Mouse (Mus musculus) myocyte (in vitro differentiated cells): ENCODE measurements at regions not wholly inside any gene's neighbourhood (a gene's known extent, or its start where the extent isn't known, plus 50 kb on each side); places are given as distances from the start of the nearest gene placed in this dataset.

ENCODE experiments used
- H3K27me3 ChIP-seq: one replicate; pipeline ENCODE4 v1.6.1; 2011; ENCODE audit not compliant: control insufficient read depth, insufficient read depth, insufficient read length
- H3K36me3 ChIP-seq: one replicate; pipeline ENCODE4 v1.6.1; 2011; ENCODE audit not compliant: control insufficient read depth, insufficient read depth
- H3K4me2 ChIP-seq: one replicate; pipeline ENCODE4 v1.6.1; 2011; ENCODE audit warnings: low read depth, control low read depth
- H3K4me3 ChIP-seq: one replicate; pipeline ENCODE4 v1.5.1; 2011; ENCODE audit warnings: mild to moderate bottlenecking, control low read depth, moderate library complexity
- H3K79me2 ChIP-seq: one replicate; pipeline ENCODE4 v1.6.1; 2011; ENCODE audit not compliant: control insufficient read depth, insufficient read depth
- H3ac ChIP-seq: one replicate; pipeline ENCODE4 v1.6.1; 2011; ENCODE audit not compliant: control insufficient read depth, insufficient read length
- CEBPB ChIP-seq: IDR thresholded peaks from 2 replicates; pipeline ENCODE4 v1.6.1; 2011; ENCODE audit warnings: mild to moderate bottlenecking, moderate library complexity; ENCODE audit not compliant: poor library complexity, insufficient read depth, severe bottlenecking
- E2F4 ChIP-seq: IDR thresholded peaks from one replicate; pipeline ENCODE4 v1.6.1; 2011; ENCODE audit warnings: mild to moderate bottlenecking, control low read depth, moderate library complexity; ENCODE audit not compliant: insufficient read depth
- MAX ChIP-seq: IDR thresholded peaks from one replicate; pipeline ENCODE4 v1.6.1; 2011; ENCODE audit warnings: low read depth, mild to moderate bottlenecking, control low read depth
- MYOD1 ChIP-seq, 3 experiments: IDR thresholded peaks; one replicate each; pipeline ENCODE4 v1.6.1; 2011; ENCODE audit warnings: control low read depth in 2 of 3, low read depth in 2 of 3, mild to moderate bottlenecking in 2 of 3, moderate library complexity in 1 of 3; ENCODE audit not compliant: insufficient read length in 2 of 3, control insufficient read depth in 1 of 3
- MYOG ChIP-seq, 3 experiments: IDR thresholded peaks; one replicate each; pipeline ENCODE4 v1.6.1; 2011; ENCODE audit warnings: control low read depth in 2 of 3, low read depth in 2 of 3, mild to moderate bottlenecking in 2 of 3; ENCODE audit not compliant: insufficient read length in 2 of 3, control insufficient read depth in 1 of 3, insufficient read depth in 1 of 3
- POLR2A ChIP-seq: IDR thresholded peaks from one replicate; pipeline ENCODE4 v1.6.1; 2011; ENCODE audit warnings: low read depth, mild to moderate bottlenecking, control low read depth, moderate library complexity; ENCODE audit not compliant: insufficient read length
- POLR2AphosphoS2 ChIP-seq: IDR thresholded peaks from one replicate; pipeline ENCODE4 v1.6.1; 2011; ENCODE audit warnings: low read depth, control low read depth; ENCODE audit not compliant: insufficient read length
- REST ChIP-seq: IDR thresholded peaks from one replicate; pipeline ENCODE4 v1.6.1; 2011; ENCODE audit warnings: mild to moderate bottlenecking, control low read depth, moderate library complexity; ENCODE audit not compliant: insufficient read depth, insufficient read length
- SRF ChIP-seq: IDR thresholded peaks from one replicate; pipeline ENCODE4 v1.6.1; 2011; ENCODE audit warnings: low read depth; ENCODE audit not compliant: control insufficient read depth, insufficient read length
- TCF12 ChIP-seq: IDR thresholded peaks from one replicate; pipeline ENCODE4 v1.6.1; 2011; ENCODE audit warnings: mild to moderate bottlenecking, control low read depth; ENCODE audit not compliant: poor library complexity, insufficient read depth, severe bottlenecking
- TCF3 ChIP-seq: IDR thresholded peaks from one replicate; pipeline ENCODE4 v1.6.1; 2011; ENCODE audit warnings: low read depth, control low read depth; ENCODE audit not compliant: insufficient read length
- USF1 ChIP-seq: IDR thresholded peaks from one replicate; pipeline ENCODE4 v1.6.1; 2011; ENCODE audit warnings: low read depth, mild to moderate bottlenecking, control low read depth, moderate library complexity

- TF ChIP-seq POLR2AphosphoS2 (no peak), MYOD1 (IDR thresholded peaks at IDR 0.05; ENCODE audit: control insufficient read depth in 1 of 3, insufficient read length in 2 of 3, low read depth in 2 of 3) (no peak), TCF12 (no peak), REST (no peak), POLR2A (no peak), CEBPB (no peak), MAX (no peak), MYOG (IDR thresholded peaks at IDR 0.05; ENCODE audit: control insufficient read depth in 1 of 3, insufficient read depth in 1 of 3, insufficient read length in 2 of 3, low read depth in 2 of 3) (no peak), USF1 (no peak), TCF3 (no peak), SRF (no peak), E2F4 (no peak)
- Histone ChIP-seq H3K27me3 (no peaks in the 10 kb centered on the region), H3ac (no peak overlapping the region), H3K4me3 (no peak overlapping the region), H3K4me2 (no peak overlapping the region), H3K79me2 (peaks cover 48% of the 10 kb centered on the region), H3K36me3 (peaks cover 1% of the 10 kb centered on the region)
These were observed 82.8 kb downstream of the Sox4 start for GRCm38 (mm10) chr13:28870681-28871080.

DNA sequence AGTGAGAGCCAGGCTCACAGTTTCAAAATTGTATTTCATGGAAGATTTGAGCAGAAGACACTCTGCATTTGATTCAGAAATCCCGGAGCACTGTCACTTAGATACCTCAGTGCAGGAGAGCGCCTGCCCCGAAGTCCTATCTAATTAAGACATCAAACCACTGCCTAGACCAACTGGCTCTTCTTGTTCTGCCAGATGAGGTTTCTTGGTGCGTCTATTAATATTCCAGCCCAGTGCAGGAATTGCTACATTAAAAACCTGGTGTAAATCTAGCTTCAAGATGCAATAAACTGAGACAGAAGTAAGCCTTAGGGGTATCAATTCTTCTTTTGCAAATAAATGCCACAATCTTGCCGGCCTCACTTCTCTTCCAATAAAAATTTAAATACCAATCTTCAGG is 86.3 kb downstream of the Sox4 start:
- H3ac ChIP-seq, result no peak overlapping the region
- TF ChIP-seq MAX (no peak), MYOD1 (IDR thresholded peaks at IDR 0.05; ENCODE audit: control insufficient read depth in 1 of 3, insufficient read length in 2 of 3, low read depth in 2 of 3) (no peak), MYOG (IDR thresholded peaks at IDR 0.05; ENCODE audit: control insufficient read depth in 1 of 3, insufficient read depth in 1 of 3, insufficient read length in 2 of 3, low read depth in 2 of 3) (no peak), TCF12 (no peak), USF1 (no peak), POLR2A (no peak), CEBPB (no peak), TCF3 (no peak), E2F4 (no peak), POLR2AphosphoS2 (no peak)
- H3K36me3 ChIP-seq, result peaks cover 5% of the 10 kb centered on the region
- H3K27me3 ChIP-seq, result no peaks in the 10 kb centered on the region
- H3K4me3 ChIP-seq, result no peak overlapping the region
- no peak overlapping the region for H3K4me2 ChIP-seq
- peaks cover 52% of the 10 kb centered on the region for H3K79me2 ChIP-seq

DNA sequence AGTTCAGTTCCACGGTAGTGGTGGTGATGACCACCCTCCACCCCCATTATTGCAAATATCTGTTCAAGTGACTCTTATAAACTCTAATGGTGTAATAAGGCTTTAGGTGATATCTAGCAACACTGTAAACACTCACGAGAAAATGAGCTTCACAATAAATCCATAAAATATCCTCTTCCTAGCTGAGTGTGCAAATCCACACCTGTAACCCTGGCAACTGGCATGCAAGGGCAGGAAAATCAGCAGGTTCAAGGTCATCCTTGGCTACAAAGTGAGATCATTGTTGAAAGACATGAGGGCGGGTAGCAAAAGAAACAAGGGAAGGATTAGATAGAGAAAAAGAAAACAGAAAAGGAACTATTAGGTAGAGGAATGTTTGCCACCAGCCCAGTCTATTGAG is 86.8 kb downstream of the Sox4 start:
- Histone ChIP-seq H3K79me2 (peaks cover 57% of the 10 kb centered on the region), H3K36me3 (peaks cover 5% of the 10 kb centered on the region)
- TF ChIP-seq MYOG (IDR thresholded peaks at IDR 0.05; ENCODE audit: control insufficient read depth in 1 of 3, insufficient read depth in 1 of 3, insufficient read length in 2 of 3, low read depth in 2 of 3) (no peak), MYOD1 (IDR thresholded peaks at IDR 0.05; ENCODE audit: control insufficient read depth in 1 of 3, insufficient read length in 2 of 3, low read depth in 2 of 3) (no peak), POLR2A (no peak), TCF3 (no peak), CEBPB (no peak), E2F4 (no peak), MAX (no peak), TCF12 (no peak), USF1 (no peak), POLR2AphosphoS2 (no peak)

DNA sequence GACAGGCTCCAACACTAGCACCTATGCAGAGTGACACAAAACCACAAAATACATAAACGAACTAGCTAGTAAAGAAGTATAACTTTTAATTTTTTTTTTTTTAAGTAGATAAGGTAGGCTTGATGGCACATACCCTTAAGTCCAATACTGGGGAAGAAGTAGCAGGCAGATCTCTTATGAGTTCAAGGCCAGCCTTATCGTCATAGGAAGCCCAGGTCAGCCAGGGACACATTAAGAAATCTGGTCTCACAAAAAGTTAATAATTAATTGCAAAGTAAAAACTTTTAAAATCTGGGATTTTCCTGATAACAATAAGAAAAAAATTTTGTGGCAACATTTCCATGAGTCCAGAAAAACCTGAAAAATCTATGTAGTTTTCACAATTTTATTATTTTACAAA is 92.9 kb downstream of the Sox4 start:
- TF ChIP-seq SRF, result no peak
- TF ChIP-seq MYOG (IDR thresholded peaks at IDR 0.05; ENCODE audit: control insufficient read depth in 1 of 3, insufficient read depth in 1 of 3, insufficient read length in 2 of 3, low read depth in 2 of 3), result no peak
- no peak for TF ChIP-seq TCF12
- TF ChIP-seq POLR2A, result no peak
- TF ChIP-seq MAX, result no peak
- no peak for TF ChIP-seq MYOD1 (IDR thresholded peaks at IDR 0.05; ENCODE audit: control insufficient read depth in 1 of 3, insufficient read length in 2 of 3, low read depth in 2 of 3)
- no peak for TF ChIP-seq POLR2AphosphoS2
- Histone ChIP-seq H3K27me3 (no peaks in the 10 kb centered on the region), H3K79me2 (peaks cover 79% of the 10 kb centered on the region), H3K36me3 (peaks cover 6% of the 10 kb centered on the region), H3ac (no peak overlapping the region), H3K4me3 (no peak overlapping the region), H3K4me2 (no peak overlapping the region)

More for the DNA sequence above, 86.8 kb downstream of the Sox4 start:
- Histone ChIP-seq H3ac (no peak overlapping the region), H3K27me3 (no peaks in the 10 kb centered on the region), H3K4me3 (no peak overlapping the region), H3K4me2 (no peak overlapping the region)
